Mouse (Mus musculus) heart, embryonic 16.5 days (tissue): ENCODE results near the gene Pxmp2. TPM values are rescaled to one million over a fixed set of nuclear protein-coding genes. Genes with fewer than 3 reads are reported as not detected.

Experiments used
- ATAC-seq: fragments of 200-750 bp; cut with Nextera tagmentation; replicated peaks from 2 replicates; pipeline ENCODE4 v1.8.0; 2017; ENCODE audit warnings: moderate number of reproducible peaks; ENCODE audit not compliant: insufficient read depth, low FRiP score; ENCODE audit errors: extremely low read depth
- H3K27ac ChIP-seq: fragments of 300-500 bp; sonication (generic); 2 replicates; pipeline ENCODE4 v1.5.1; 2014; ENCODE audit warnings: mild to moderate bottlenecking, low read length, control low read depth, moderate library complexity
- H3K27me3 ChIP-seq: fragments of 300-500 bp; sonication (generic); 2 replicates; pipeline ENCODE4 v1.6.1; 2014; ENCODE audit warnings: low read length, mixed read lengths; ENCODE audit not compliant: control insufficient read depth, insufficient read depth
- H3K36me3 ChIP-seq: fragments of 300-500 bp; sonication (generic); 2 replicates; pipeline ENCODE4 v1.6.1; 2014; ENCODE audit not compliant: control insufficient read depth, insufficient read depth
- H3K4me1 ChIP-seq: fragments of 300-500 bp; sonication (generic); 2 replicates; pipeline ENCODE4 v1.6.1; 2014; ENCODE audit warnings: low read length, mixed read lengths; ENCODE audit not compliant: control insufficient read depth, insufficient read depth
- H3K4me2 ChIP-seq: fragments of 300-500 bp; sonication (generic); 2 replicates; pipeline ENCODE4 v1.6.1; 2014; ENCODE audit warnings: low read depth, mild to moderate bottlenecking, control low read depth, low read length
- H3K4me3 ChIP-seq: fragments of 300-500 bp; sonication (generic); 2 replicates; pipeline ENCODE4 v1.5.1; 2014; ENCODE audit warnings: mild to moderate bottlenecking, control low read depth, low read length
- H3K9ac ChIP-seq: fragments of 300-500 bp; sonication (generic); 2 replicates; pipeline ENCODE4 v1.6.1; 2014; ENCODE audit warnings: low read length, control low read depth
- H3K9me3 ChIP-seq: fragments of 300-500 bp; sonication (generic); replicated peaks from 2 replicates; pipeline ENCODE4 v1.6.1; 2016; ENCODE audit warnings: low read length; ENCODE audit not compliant: control insufficient read depth
- WGBS: fragments of 180-500 bp; shearing (Covaris S2); extraction: QIAGEN DNeasy Blood & Tissue Kit; methylation state at CpG from one replicate; pipeline ENCODE4 v1.1.7; 2014; 5-methylcytosine and 5-hydroxymethylcytosine counted together
- polyA plus RNA-seq: library from polyadenylated mRNA; unstranded; fragments of >200 nt; fragmentation: Nextera tagmentation; extraction: Ambion mirVana; gene quantifications from 2 replicates; pipeline ENCODE4 v1.2.1, GENCODE M21; 2015

Gene Pxmp2
- polyA plus RNA-seq, 1 experiment from 2014 or later: 26.3 TPM

DNA sequence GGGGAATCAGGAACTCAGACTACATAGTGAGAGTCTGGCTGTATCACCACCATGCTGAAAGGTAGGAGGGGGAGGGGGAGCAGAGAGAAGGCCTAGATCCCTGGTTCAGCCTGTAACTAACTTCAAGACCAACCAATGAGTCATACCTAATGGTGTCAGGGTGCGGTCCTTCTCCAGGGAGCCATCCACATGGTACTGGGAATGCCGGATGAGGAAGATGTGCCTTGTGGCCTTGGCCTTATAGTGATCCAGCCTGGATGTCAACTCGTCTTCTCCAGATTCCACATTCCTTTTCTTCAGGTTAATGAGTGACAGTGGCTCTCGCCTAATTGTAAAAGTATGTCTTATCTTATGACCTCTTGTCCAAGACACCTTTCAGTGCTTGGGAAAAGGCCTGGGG lies 19.0 kb downstream of the Pxmp2 start:
- H3K27ac ChIP-seq: no peak overlapping the region
- H3K27me3 ChIP-seq: no peaks in the 10 kb centered on the region
- H3K9me3 ChIP-seq: no peaks in the 10 kb centered on the region
- peaks cover 26% of the 10 kb centered on the region for H3K36me3 ChIP-seq
- no peak for ATAC-seq
- 80% methylated on average over 4 of the region's 4 CpGs for WGBS
- H3K4me3 ChIP-seq: no peak overlapping the region
- no peak overlapping the region for H3K9ac ChIP-seq
- peaks cover 7% of the 10 kb centered on the region for H3K4me1 ChIP-seq
- no peak overlapping the region for H3K4me2 ChIP-seq

DNA sequence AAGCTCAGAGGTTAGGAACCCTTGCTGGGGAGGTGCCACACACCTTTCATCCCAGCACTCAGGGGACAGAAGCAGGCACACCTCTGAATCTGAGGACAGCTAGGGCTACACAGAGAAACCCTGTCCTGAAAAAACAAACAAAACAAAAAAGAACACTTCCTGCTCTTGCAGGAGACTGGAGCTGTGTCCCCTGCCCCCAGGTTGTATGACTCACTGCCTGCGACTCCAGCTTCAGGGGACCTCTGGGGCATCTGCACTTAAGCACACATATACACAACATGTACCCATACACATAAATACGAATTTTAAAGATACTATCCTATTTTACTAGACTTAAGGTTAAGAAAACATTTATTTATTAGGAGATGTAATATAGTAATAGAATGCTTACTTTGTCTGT lies 41.9 kb downstream of the Pxmp2 start:
- Histone ChIP-seq H3K4me3 (no peak overlapping the region), H3K9me3 (no peaks in the 10 kb centered on the region), H3K9ac (no peak overlapping the region), H3K4me1 (no peaks in the 10 kb centered on the region), H3K4me2 (no peak overlapping the region), H3K27me3 (no peaks in the 10 kb centered on the region), H3K36me3 (peaks cover 58% of the 10 kb centered on the region), H3K27ac (no peak overlapping the region)
- 76% methylated on average over 2 of the region's 2 CpGs for WGBS
- no peak for ATAC-seq

DNA sequence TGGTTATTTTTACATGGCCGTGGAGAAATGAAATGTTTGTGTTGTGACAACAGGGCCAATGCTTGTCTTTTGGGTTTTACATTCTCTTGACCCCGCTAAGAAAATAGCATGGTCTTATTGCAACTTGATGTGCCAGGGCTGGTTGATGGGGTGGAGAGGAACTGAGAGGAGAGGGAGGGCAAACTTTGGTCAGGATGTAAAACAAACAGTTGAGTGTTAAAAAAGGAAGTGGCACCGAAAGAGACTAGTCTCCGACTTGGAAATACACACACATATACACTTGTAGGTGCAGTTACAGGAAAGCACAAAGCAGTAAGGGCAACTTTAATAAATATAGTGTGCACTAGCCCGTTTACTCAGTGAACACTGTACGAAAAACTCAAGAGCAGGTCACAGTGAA lies 53.6 kb downstream of the Pxmp2 start:
- Histone ChIP-seq H3K4me3 (no peak overlapping the region), H3K4me2 (peak overlapping the region; percentile 88; the same call in 1 of the 2 replicates)
- 75% methylated on average over 6 of the region's 6 CpGs for WGBS

DNA sequence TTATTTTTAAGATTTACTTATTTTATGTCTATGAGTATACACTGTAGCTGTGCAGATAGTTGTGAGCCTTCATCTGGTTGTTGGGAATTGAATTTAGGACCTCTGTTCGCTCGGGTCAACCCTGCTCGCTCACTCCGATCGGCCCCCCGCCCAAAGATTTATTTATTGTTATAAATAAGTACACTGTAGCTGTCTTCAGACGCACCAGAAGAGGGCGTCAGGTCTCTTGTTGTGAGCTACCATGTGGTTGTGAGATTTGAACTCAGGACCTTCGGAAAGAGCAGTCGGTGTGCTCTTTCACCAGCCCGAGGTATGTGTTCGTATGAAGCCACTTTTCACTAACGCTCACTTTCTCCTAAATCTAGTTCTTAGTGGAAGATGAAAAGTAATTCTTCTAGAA lies 54.3 kb downstream of the Pxmp2 start:
- Histone ChIP-seq H3K9me3 (no peaks in the 10 kb centered on the region), H3K4me2 (peak overlapping the region; percentile 88), H3K27me3 (no peaks in the 10 kb centered on the region), H3K4me1 (peaks cover 11% of the 10 kb centered on the region), H3K4me3 (peak overlapping the region; percentile 98), H3K27ac (no peak overlapping the region), H3K9ac (peak overlapping the region; percentile 98), H3K36me3 (peaks cover 20% of the 10 kb centered on the region)
- no peak for ATAC-seq
- 42% methylated on average over 13 of the region's 13 CpGs for WGBS

More for the DNA sequence above, 53.6 kb downstream of the Pxmp2 start:
- H3K27me3 ChIP-seq: no peaks in the 10 kb centered on the region
- H3K4me1 ChIP-seq: peaks cover 11% of the 10 kb centered on the region
- no peak for ATAC-seq
- no peaks in the 10 kb centered on the region for H3K9me3 ChIP-seq
- H3K27ac ChIP-seq: no peak overlapping the region
- no peak overlapping the region for H3K9ac ChIP-seq
- peaks cover 24% of the 10 kb centered on the region for H3K36me3 ChIP-seq

DNA sequence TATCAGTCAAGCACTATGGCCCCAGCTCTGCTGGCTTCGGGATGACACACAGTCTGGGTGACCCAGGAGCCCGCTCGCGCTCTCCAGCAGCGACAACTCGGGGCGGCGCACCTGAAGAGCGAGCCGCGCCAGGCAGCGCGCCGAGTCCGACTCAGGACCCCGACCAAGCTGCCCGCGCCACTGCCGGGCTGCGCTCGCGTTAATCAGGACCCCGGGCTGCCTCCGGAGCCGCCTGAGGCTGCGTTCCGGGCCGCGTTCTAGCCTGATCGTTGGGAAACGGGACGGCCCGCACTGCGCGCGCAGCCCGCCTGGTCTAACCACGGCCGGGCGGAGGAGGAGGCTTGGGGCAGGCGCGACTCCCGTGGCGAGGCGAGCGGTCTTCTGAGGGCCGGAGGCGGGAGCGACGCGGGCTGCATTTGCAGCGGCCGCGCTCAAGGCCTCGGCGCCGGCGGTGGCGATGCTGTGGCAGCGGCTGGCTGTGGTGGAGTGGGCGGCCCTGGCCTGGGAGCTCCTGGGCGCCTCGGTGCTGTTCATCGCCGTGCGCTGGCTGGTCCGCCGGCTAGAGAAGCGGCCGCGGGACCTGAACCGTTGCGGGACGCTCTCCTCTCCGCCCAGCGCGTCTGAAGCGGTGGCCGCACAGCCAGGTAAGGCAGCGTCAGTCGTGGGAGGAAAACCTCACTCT lies 55.1 kb downstream of the Pxmp2 start, which contains the start of gene Ankle2:
Ankle2 (plus strand) TSS at position 225 of the 682 bp plus-strand sequence.
- peak within 1 kb of the TSS; percentile 88 for H3K4me2 ChIP-seq
- H3K27me3 ChIP-seq: no peaks in the 10 kb centered on the region
- peak within 1 kb of the TSS; percentile 96 for H3K27ac ChIP-seq
- H3K9me3 ChIP-seq: no peaks in the 10 kb centered on the region
- peak within 1 kb of the TSS; percentile 98 for H3K4me3 ChIP-seq
- H3K4me1 ChIP-seq: peaks cover 11% of the 10 kb centered on the region
- H3K36me3 ChIP-seq: peaks cover 20% of the 10 kb centered on the region
- peak within 1 kb of the TSS; percentile 98 for H3K9ac ChIP-seq
- peak; percentile 93 for ATAC-seq
- under 1% methylated on average over 77 of the region's 81 CpGs for WGBS

DNA sequence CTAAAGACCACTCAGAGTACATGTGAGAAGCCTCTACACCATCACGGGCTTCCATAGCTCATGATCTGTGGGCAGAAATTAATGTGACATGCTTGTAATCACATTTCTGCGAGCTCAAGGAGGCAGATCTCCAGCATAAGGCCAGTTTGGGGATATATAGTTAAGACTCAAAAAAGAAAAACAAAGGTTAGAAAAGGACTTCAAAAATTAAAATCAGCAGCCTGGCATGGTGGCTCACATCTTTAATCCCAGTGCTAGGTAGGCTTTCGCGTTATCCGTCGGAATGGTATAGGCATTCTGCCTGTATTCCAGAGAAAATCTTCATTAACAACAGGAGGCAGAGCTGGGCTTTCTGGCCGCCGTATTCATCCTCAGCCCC lies 55.6 kb downstream of the Pxmp2 start:
- H3K4me3 ChIP-seq: peak overlapping the region; percentile 98
- no peak for ATAC-seq
- peaks cover 18% of the 10 kb centered on the region for H3K36me3 ChIP-seq
- peak overlapping the region; percentile 88 for H3K4me2 ChIP-seq
- H3K4me1 ChIP-seq: peaks cover 11% of the 10 kb centered on the region
- no peaks in the 10 kb centered on the region for H3K27me3 ChIP-seq
- WGBS: 7% methylated on average over 8 of the region's 8 CpGs
- peak overlapping the region; percentile 96 for H3K27ac ChIP-seq
- peak overlapping the region; percentile 98 for H3K9ac ChIP-seq
- no peaks in the 10 kb centered on the region for H3K9me3 ChIP-seq

DNA sequence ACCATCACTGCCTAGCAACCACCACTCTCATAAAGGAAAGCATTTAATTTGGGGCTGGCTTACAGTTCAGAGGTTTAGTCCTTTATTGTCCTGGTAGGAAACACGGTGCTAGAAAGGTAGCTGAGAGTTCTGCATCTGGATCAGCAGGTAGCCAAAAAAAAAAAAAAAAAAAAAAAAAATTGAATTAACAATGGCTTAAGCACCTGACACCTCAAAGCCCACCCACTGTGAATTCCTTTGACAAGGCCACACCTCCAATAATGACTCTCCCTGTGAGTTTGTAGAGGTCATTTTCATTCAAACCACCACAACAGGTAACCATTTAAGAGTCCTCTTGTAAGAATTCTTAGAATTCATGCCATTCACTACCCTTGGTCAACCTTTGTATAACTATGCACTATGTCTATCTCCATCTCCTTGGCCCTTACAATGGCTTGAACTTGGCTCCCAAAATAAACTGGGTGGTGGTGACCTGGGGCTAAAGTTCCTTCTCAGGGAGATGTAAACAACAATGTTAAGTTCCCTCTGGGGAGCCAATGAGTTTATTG lies 58.6 kb downstream of the Pxmp2 start:
- peaks cover 11% of the 10 kb centered on the region for H3K4me1 ChIP-seq
- H3K4me2 ChIP-seq: no peak overlapping the region
- no peaks in the 10 kb centered on the region for H3K9me3 ChIP-seq
- H3K36me3 ChIP-seq: peaks cover 28% of the 10 kb centered on the region
- no peak overlapping the region for H3K4me3 ChIP-seq
- WGBS: 45% methylated on average over 1 of the region's 1 CpGs
- no peak overlapping the region for H3K9ac ChIP-seq
- H3K27me3 ChIP-seq: no peaks in the 10 kb centered on the region
- H3K27ac ChIP-seq: no peak overlapping the region
- ATAC-seq: no peak

DNA sequence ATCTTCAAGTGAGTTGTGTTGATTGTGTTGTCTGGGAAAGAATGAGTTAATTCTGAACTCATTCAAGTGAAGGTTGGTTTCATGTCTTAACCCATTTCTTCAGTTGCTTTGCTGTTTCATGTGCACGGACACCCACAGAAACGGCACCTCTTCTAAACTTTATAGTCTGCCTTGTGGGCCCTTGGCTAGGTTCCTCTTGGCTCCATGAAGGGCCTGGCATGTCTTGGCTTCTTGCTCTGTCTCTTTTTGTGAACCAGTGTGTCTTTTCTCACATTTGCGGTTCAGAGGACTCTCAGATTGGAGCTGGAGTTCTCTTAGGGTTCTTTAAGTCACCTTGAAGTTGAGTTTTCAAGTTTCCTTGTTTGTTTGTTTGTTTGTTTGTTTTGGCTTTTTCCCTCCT lies 60.9 kb downstream of the Pxmp2 start:
- Histone ChIP-seq H3K4me1 (peaks cover under 1% of the 10 kb centered on the region), H3K4me2 (no peak overlapping the region), H3K27me3 (no peaks in the 10 kb centered on the region), H3K9ac (no peak overlapping the region), H3K4me3 (no peak overlapping the region), H3K27ac (no peak overlapping the region), H3K9me3 (no peaks in the 10 kb centered on the region), H3K36me3 (peaks cover 48% of the 10 kb centered on the region)
- no peak for ATAC-seq
- 82% methylated on average over 3 of the region's 3 CpGs for WGBS
